Comparison of ENCODE assay signal across 11 mouse cellular contexts in the genomic region with DNA sequence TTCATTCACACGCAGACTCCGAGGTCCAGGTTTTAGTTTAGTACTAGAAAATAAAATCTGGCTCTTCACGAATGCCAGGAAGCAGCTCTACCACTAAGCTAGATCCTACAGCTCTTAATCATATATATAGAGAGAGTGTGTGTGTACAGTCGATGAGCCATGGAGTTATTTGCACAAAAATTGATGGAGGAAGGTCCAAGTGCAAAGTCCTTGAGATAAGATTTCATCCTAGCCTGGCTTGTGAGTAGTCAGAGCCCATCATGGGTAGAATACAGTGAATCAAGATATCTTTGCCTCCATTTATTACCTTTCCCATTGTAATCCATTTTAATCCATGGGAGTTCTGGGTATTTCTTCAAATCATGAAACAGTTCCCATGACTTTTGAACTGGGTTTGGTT. TPM values are rescaled to one million over a fixed set of nuclear protein-coding genes. Genes with fewer than 3 reads are reported as not detected.
DNase-seq lines count a peak whose midpoint lies in the region; ATAC-seq and TF ChIP-seq lines count a peak whose summit lies in the region.
"Had no signal": no experiment of that assay in that cellular context is flagged by ENCODE, and none has a peak within 500 bp of the region (broad histone marks: within the 10 kb centered on the region; RNA-seq: fewer than 3 reads in every experiment).

No protein-coding gene starts in this region.

- no peak for TF ChIP-seq CTCF in liver, adult 2 months (IDR thresholded peaks at IDR 0.05; ENCODE audit: low read depth, low read length)
- TF ChIP-seq CTCF in lung, adult 2 months (IDR thresholded peaks at IDR 0.05; ENCODE audit: insufficient read depth, low read length): no peak

- peak; percentile 24 for DNase-seq in liver, adult 2 months (ENCODE audit: extremely low read depth, low read depth, low spot score)
- no peak for DNase-seq in liver
- no peak for DNase-seq in forebrain, embryonic 14.5 days (ENCODE audit: low spot score)
- DNase-seq in left cerebral cortex, postnatal 36 days (ENCODE audit: low spot score in 2 of 2): no peak
- DNase-seq in urinary bladder, adult 2 months (ENCODE audit: low spot score): no peak
- DNase-seq in lung, adult 2 months: no peak
- DNase-seq: kidney, adult 2 months; lung, adult 18-20 months; thymus, postnatal 14 days had no signal

- peaks cover 9% of the 10 kb centered on the region; the same call in 1 of the 2 replicates for H3K4me1 ChIP-seq in liver, adult 2 months (ENCODE audit: control insufficient read depth, insufficient read depth, low read length)
- H3K4me1 ChIP-seq in forebrain, embryonic 14.5 days (ENCODE audit: control insufficient read depth, insufficient read depth, low read length): peaks cover 11% of the 10 kb centered on the region
- H3K4me1 ChIP-seq in limb, embryonic 13.5 days: peaks cover 8% of the 10 kb centered on the region
- no peaks in the 10 kb centered on the region; the same call in 1 of the 2 replicates for H3K4me1 ChIP-seq in neural tube, embryonic 14.5 days (ENCODE audit: control insufficient read depth, insufficient read depth, low read length)
- peaks cover 8% of the 10 kb centered on the region for H3K4me1 ChIP-seq in lung, adult 2 months (ENCODE audit: control insufficient read depth, insufficient read depth, low read length)

- no peak for TF ChIP-seq POLR2A in liver, adult 2 months (IDR thresholded peaks at IDR 0.05; ENCODE audit: extremely low read depth, insufficient read depth, low read length)
- TF ChIP-seq POLR2A in lung, adult 2 months (IDR thresholded peaks at IDR 0.05; ENCODE audit: borderline replicate concordance, extremely low read depth, low read depth, low read length): no peak

- no peak for ATAC-seq in forebrain, embryonic 14.5 days
- ATAC-seq in limb, embryonic 13.5 days (ENCODE audit: low FRiP score, low read depth): no peak
- no peak for ATAC-seq in neural tube, embryonic 14.5 days (ENCODE audit: low read depth)

- no peaks in the 10 kb centered on the region for H3K9me3 ChIP-seq in forebrain, embryonic 14.5 days (replicated peaks; ENCODE audit: control insufficient read depth, low read length)
- no peaks in the 10 kb centered on the region for H3K9me3 ChIP-seq in limb, embryonic 13.5 days
- H3K9me3 ChIP-seq in neural tube, embryonic 14.5 days (ENCODE audit: control insufficient read depth, low read length): no peaks in the 10 kb centered on the region

- intact Hi-C loops in left cerebral cortex, postnatal 36 days (cut with DNase I): loop anchor here (10.0 kb wide), 1 partner anchor 157 kb away; no protein-coding TSS in a partner anchor

- H3K9ac ChIP-seq in liver, adult 2 months (ENCODE audit: low read depth, low read length): no peak overlapping the region
- no peak overlapping the region for H3K9ac ChIP-seq in forebrain, embryonic 14.5 days (ENCODE audit: low read length)
- no peak overlapping the region for H3K9ac ChIP-seq in limb, embryonic 13.5 days
- H3K9ac ChIP-seq in neural tube, embryonic 14.5 days (replicated peaks; ENCODE audit: low read depth, low read length): no peak overlapping the region

- no peaks in the 10 kb centered on the region; the same call in 1 of the 2 replicates for H3K79me2 ChIP-seq in liver, adult 2 months (ENCODE audit: control insufficient read depth, insufficient read depth, low read length)

- peaks cover 9% of the 10 kb centered on the region; the same call in 1 of the 2 replicates for H3K36me3 ChIP-seq in liver, adult 2 months (ENCODE audit: control insufficient read depth, insufficient read depth, low read length)
- peaks cover 16% of the 10 kb centered on the region for H3K36me3 ChIP-seq in forebrain, embryonic 14.5 days (ENCODE audit: control insufficient read depth, insufficient read depth, low read length)
- H3K36me3 ChIP-seq in limb, embryonic 13.5 days: peaks cover 22% of the 10 kb centered on the region
- H3K36me3 ChIP-seq in neural tube, embryonic 14.5 days (ENCODE audit: control insufficient read depth, insufficient read depth, low read length): peaks cover 9% of the 10 kb centered on the region; the same call in 1 of the 2 replicates

- H3K4me3 ChIP-seq in liver, adult 2 months (ENCODE audit: insufficient read depth, low read depth, low read length): no peak overlapping the region
- H3K4me3 ChIP-seq in forebrain, embryonic 14.5 days (ENCODE audit: low read depth, low read length): 0 out of 2 replicates have a peak overlapping the region, but pooled peaks have one; percentile 63
- H3K4me3 ChIP-seq in limb, embryonic 13.5 days: peak overlapping the region; percentile 84
- no peak overlapping the region for H3K4me3 ChIP-seq in neural tube, embryonic 14.5 days (ENCODE audit: low read depth, low read length)
- H3K4me3 ChIP-seq in lung, adult 2 months (replicated peaks; ENCODE audit: extremely low read depth, low read depth, low read length): no peak overlapping the region

- WGBS in liver, adult 2 months: 79% methylated on average over 4 of the region's 4 CpGs
- WGBS in forebrain, embryonic 14.5 days: 93% methylated on average over 4 of the region's 4 CpGs
- 90% methylated on average over 4 of the region's 4 CpGs for WGBS in limb, embryonic 13.5 days
- 94% methylated on average over 4 of the region's 4 CpGs for WGBS in neural tube, embryonic 14.5 days
- WGBS in lung, adult 2 months: 87% methylated on average over 4 of the region's 4 CpGs

- peak overlapping the region; percentile 80 for H3K4me2 ChIP-seq in forebrain, embryonic 14.5 days (ENCODE audit: low read length)
- peak overlapping the region; percentile 86 for H3K4me2 ChIP-seq in limb, embryonic 13.5 days (replicated peaks)
- H3K4me2 ChIP-seq in neural tube, embryonic 14.5 days (ENCODE audit: low read depth, low read length): peak overlapping the region; percentile 76

- no peak overlapping the region for H3K27ac ChIP-seq in liver, adult 2 months (replicated peaks; ENCODE audit: insufficient read depth, low read depth, low read length)
- no peak overlapping the region for H3K27ac ChIP-seq in forebrain, embryonic 14.5 days (ENCODE audit: low read depth, low read length)
- no peak overlapping the region for H3K27ac ChIP-seq in limb, embryonic 13.5 days
- H3K27ac ChIP-seq in neural tube, embryonic 14.5 days (ENCODE audit: low read depth, low read length): no peak overlapping the region

- no peaks in the 10 kb centered on the region for H3K27me3 ChIP-seq in liver, adult 2 months (ENCODE audit: control insufficient read depth, insufficient read depth, low read length)
- no peaks in the 10 kb centered on the region for H3K27me3 ChIP-seq in forebrain, embryonic 14.5 days (replicated peaks; ENCODE audit: control insufficient read depth, insufficient read depth, low read length)
- H3K27me3 ChIP-seq in limb, embryonic 13.5 days: no peaks in the 10 kb centered on the region
- H3K27me3 ChIP-seq in neural tube, embryonic 14.5 days (ENCODE audit: control insufficient read depth, insufficient read depth, low read length): no peaks in the 10 kb centered on the region

RNA-seq across cellular contexts. Expression of a gene that starts 1.0 kb away (rescaled TPM):
- 8.7 and 9.4 TPM in 2 replicates for total RNA-seq in liver, adult 2 months (2014; rRNA removed)
- polyA plus RNA-seq in liver, adult 2 months (2012; rRNA removed): 2.1 and 3.4 TPM in 2 replicates
- polyA plus RNA-seq in forebrain, embryonic 14.5 days (2014; fragmentation: Nextera tagmentation; extraction: Ambion mirVana): 10.7 and 11.7 TPM in 2 replicates
- 17.9 and 22.1 TPM in 2 replicates for polyA plus RNA-seq in limb, embryonic 13.5 days (2015; fragmentation: Nextera tagmentation; extraction: Ambion mirVana)
- 12.4 and 12.9 TPM in 2 replicates for polyA plus RNA-seq in neural tube, embryonic 14.5 days (2014; fragmentation: Nextera tagmentation; extraction: Ambion mirVana)
- 10 to 100 TPM; 14.4 to 23.2 TPM for total RNA-seq in left cerebral cortex, postnatal 36 days (2021)
- 12.4 and 12.8 TPM in 2 replicates for polyA plus RNA-seq in urinary bladder, adult 2 months (2012; rRNA removed)
- 2.8 and 4.8 TPM in 2 replicates for polyA plus RNA-seq in lung, adult 2 months (2012; rRNA removed)

RNA-seq across cellular contexts. Expression of a gene that starts 58.2 kb away (rescaled TPM):
- total RNA-seq in liver, adult 2 months (2014; rRNA removed): not detected in 2 replicates
- polyA plus RNA-seq in liver, adult 2 months (2012; rRNA removed): 0.07 TPM in 1 of 2 replicates, not detected in the other
- polyA plus RNA-seq in forebrain, embryonic 14.5 days (2014; fragmentation: Nextera tagmentation; extraction: Ambion mirVana): 0.03 TPM in 1 of 2 replicates, not detected in the other
- polyA plus RNA-seq in limb, embryonic 13.5 days (2015; fragmentation: Nextera tagmentation; extraction: Ambion mirVana): 0.04 and 0.05 TPM in 2 replicates
- 0.05 and 0.06 TPM in 2 replicates for polyA plus RNA-seq in neural tube, embryonic 14.5 days (2014; fragmentation: Nextera tagmentation; extraction: Ambion mirVana)
- total RNA-seq in left cerebral cortex, postnatal 36 days (2021): not detected
- 0.03 and 0.06 TPM in 2 replicates for polyA plus RNA-seq in urinary bladder, adult 2 months (2012; rRNA removed)
- 0.17 and 0.52 TPM in 2 replicates for polyA plus RNA-seq in lung, adult 2 months (2012; rRNA removed)

Comparison
In these comparisons a context has a peak if more than half of its experiments do, and no peak if none do; other contexts are left out.
1. H3K4me3 ChIP-seq: peak in forebrain, embryonic 14.5 days (single experiment) and limb, embryonic 13.5 days (single experiment); none in liver, adult 2 months (single experiment), neural tube, embryonic 14.5 days (single experiment) and lung, adult 2 months (single experiment).
2. Peak in every context shown above with its lines, with median percentiles within 50 percentile points of each other: H3K4me2 ChIP-seq.